Mouse (Mus musculus) urinary bladder, postnatal 4 days (tissue): ENCODE measurements around the gene Gm36176.
"Not testable (repeated sequence)": the region's sequence is repeated elsewhere in the genome, so short reads cannot be mapped to it uniquely, and the experiment has no call there.

Source experiments
- DNase-seq, 2 experiments: peaks; one replicate each; pipeline ENCODE4 v3.0.0; 2021 to 2022; ENCODE audit warnings: low spot score in 2 of 2

Gene Gm36176

DNA sequence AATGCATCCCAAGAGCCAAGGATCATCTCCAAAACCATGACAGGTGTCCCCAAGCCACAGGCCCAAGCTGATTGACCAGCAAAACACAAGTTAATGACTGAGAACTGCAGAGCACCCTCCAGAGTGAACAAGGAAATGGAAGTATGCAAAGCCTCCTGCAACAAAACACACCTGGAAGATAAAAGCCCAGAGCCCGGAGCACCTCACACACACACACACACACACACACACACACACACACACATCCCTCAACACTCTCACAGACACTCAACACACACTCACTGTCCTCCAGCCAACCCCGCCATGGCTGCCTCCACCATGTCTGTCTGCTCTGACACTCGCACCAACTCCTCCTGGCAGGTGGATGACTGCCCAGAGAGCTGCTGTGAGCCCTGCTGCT lies at the start of gene Gm36176:
TSS of gene Gm36176 (plus strand) at position 301 of the 400 bp plus-strand sequence.
- DNase-seq = no peak

DNA sequence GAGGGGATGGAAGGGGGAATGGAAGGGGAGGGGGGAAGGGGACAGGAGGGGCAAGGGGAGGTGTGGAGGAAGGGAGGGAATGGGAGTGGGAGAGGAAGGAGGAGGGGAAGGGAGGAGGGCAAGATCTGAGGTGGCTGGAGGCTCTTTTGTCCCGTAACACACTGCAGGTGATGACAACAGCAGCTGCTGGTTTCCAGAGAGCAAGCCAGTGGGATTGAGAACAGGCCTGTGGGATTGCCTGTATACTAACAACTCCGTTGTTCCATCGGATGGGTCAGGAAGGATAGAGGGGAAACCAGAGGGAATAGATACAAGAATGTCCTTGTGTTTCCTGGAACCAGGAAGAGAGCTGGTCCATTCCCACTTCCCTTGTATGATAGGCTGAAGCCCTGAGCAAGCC lies 48.9 kb upstream of the Gm36176 start:
- DNase-seq = no peak

DNA sequence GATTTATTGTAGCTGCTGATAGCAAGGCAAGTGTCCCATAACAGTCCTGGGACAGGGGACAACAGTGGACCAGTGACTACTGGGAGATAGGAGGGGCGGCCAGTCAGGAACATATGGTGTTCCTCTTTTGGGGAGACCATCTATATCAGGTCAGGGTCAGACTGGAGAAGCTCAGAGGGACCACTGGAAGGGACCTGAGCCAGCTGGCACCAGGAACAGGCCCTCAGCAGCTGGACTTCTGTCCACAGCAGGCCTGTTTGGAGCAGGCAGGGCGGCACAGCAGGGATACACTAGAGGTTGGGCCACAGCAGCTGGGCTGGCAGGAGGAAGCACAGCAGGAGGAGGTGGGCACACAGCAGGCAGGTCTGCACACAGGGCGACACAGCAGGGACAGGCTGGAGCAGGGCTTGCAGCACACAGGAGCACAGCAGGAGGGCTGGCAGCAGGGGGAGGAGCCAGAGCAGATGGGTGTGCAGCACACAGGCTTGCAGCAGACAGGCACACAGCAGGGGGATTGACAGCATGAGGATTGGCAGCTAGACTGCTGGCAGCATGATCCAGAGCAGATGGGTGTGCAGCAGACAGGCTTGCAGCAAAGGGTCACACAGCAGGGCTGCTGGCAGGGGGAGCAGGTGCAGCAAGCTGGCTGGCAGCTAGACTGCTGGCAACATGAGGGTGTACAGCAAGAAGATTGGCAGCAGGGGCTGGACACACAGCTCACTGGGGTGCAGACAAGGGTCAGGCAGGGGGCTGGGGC lies 48.3 kb upstream of the Gm36176 start:
- DNase-seq = not testable (repeated sequence)

DNA sequence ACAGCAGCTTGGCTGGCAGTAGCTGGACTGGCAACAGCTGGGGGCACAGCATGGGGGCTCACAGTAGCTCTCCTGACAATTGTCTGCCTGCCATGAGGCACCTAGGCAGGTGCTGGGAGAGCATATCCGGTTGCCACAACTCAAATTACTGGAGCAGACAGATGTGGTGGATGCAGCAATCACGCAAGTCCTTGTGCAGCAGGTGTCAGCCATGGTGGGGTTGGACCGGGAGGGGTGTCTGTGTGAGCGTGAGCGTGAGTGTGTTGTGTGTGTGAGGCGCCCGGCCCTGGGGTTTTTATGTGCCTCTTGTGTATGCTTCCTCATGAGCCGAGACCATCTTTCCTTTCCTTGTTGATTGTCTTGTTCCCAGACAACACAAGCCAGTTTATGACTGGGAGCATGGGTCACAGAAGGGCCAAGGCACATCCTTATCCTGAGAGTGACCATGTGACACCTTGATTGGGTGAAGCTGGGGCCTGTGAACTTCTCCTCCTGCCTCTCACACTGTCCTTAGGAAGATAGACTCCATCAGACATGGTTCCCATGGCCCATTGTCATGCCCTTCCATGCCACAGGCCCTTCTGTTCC lies 47.6 kb upstream of the Gm36176 start, which contains the start of gene Gm19668:
TSS of gene Gm19668 (minus strand) at position 213 of the 588 bp plus-strand sequence.
- DNase-seq = no peak

DNA sequence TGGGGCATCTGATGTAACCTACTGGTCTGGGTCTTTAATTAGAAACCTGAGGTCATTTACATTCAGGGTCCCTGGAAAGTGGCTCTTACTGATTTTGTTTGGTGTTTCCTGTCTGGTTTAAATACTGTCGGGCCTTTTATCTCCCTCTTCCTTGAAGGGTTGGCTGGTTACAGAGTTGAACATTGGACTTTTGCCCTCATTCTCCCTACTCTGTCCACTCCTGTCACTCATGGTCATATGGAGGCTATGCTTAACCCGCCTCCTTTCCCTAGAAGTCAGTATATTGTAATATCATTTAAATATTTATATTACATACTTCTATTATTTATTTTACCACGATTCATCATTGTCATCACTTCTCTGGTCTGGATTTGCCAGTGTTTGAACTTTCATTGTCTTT lies 42.5 kb upstream of the Gm36176 start:
- DNase-seq = no peak

DNA sequence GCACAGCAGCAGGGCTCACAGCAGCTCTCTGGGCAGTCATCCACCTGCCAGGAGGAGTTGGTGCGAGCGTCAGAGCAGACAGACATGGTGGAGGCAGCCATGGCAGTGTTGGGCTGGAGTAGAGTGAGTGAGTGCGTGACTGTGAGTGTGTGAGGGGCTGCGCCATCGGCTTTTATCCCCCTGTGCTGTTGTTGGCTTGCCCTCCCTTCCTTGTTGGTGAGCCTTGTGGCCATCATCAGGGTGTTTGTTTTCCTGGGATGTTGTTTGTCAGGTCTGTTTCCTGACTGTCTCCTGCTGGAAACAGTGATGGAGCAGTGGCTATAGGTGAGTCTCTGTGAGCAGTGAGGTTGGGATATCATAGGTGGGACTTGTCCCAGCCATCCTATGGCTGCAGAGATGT lies 34.9 kb upstream of the Gm36176 start, which contains the start of gene Gm9507:
TSS of gene Gm9507 (minus strand) at position 101 of the 400 bp plus-strand sequence.
- peak in 1 of 2 experiments; percentile 47 for DNase-seq

DNA sequence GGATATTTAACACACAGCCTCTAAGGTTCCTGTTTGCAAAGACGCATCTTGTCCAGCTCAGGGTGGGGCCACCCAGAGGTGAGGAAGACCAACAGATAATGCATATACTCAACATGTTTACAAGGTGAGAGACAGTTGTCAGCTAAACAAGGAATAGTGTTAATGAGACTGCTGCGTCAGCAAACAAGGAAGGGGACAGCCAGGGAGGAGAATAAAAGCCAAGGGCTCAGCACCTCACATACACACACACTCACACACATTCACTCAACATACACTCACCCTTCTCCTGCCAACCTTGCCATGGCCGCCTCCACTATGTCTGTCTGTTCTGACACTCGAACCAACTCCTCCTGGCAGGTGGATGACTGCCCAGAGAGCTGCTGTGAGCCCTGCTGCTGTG lies 32.2 kb upstream of the Gm36176 start, which contains the start of gene Gm2696:
TSS of gene Gm2696 (plus strand) at position 301 of the 400 bp plus-strand sequence.
- no peak for DNase-seq

DNA sequence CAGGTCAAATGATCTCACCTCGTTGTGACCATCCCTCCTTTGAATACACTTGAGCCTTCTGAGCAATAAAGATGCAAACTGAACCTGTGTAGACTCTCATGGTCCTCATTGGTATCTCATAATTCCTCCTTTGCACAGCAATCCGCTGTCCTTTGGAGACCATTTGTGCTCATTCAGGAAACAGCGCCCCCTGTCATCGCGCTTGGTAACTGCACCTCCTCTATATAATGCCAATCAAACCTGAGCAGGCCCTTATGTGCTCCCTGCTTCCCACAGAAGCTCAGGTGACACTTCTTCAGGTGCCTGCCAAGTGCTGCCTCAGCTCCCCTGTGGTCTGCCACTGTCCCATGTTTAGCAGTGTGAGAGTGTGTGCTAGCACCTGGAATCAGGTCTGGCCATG lies 31.1 kb upstream of the Gm36176 start:
- no peak for DNase-seq

DNA sequence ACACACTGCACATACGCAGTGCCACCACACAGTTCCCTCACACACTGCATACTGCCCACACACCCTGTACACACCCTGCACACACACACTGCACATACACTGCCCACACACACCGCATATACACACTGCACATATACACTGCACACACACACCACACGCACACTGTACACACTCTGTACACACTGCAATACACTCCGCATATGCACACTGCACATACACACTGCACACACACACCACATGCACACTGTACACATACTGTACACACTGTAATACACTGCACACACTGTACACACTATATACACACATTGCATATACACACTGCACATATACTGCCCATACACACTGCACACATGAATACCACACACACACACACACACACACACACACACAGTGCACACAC lies 28.1 kb upstream of the Gm36176 start:
- DNase-seq = no peak

DNA sequence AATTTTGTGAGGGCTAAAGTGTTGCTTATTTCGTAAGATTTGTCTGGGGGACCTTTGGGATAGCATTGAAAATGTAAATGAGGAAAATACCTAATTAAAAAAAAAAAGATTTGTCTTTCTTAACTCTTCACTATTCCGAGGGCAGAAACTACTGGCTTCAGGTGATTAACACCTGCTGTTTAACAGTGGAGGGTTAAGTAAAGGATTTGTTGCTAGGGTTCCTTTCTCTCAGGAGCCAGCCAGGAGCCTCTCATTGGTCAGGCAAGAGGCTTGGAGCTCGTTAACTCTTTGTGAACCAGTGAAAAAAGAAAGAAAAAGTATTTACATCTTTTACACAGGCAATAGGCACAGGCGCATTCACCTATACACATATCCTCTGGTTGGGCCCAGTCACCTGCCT lies 27.4 kb upstream of the Gm36176 start:
- DNase-seq = no peak

DNA sequence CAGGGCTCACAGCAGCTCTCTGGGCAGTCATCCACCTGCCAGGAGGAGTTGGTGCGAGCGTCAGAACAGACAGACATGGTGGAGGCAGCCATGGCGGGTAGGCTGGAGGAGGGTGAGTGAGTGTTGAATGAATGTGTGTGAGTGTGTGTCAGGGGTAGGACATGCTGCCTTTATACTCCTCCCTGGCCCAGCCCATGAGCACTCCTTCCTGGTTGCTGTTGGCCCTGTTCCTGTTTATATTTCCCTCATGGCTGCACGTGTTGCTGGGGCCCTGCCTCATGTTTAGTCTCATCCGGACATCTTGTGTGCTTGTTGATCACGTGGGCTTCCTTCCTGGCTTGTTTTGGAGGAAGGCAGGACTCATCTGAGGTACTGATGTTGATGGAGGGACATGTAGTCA lies 19.7 kb upstream of the Gm36176 start, which contains the start of gene Krtap10-4:
TSS of gene Krtap10-4 (minus strand) at position 145 of the 400 bp plus-strand sequence.
- no peak for DNase-seq

DNA sequence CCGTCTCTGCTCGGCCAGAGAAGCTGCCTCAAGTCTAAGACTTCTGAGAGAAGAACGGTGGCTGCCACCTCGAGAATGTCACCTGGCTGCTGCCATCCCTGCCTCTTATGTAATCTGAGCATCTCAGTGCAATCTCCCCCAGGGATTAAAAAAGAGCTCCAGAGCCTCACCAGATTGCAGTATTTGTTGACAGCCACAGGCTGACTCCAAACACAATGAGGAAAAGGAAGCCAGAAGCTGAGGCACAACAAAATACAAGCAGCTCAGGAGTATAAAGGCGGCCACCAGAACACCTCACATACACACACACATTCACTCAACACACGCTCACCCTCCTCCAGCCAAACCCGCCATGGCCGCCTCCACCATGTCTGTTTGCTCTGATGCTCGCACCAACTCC lies 11.0 kb upstream of the Gm36176 start, which contains the start of gene Krtap10-10:
TSS of gene Krtap10-10 (plus strand) at position 301 of the 400 bp plus-strand sequence.
- no peak for DNase-seq

DNA sequence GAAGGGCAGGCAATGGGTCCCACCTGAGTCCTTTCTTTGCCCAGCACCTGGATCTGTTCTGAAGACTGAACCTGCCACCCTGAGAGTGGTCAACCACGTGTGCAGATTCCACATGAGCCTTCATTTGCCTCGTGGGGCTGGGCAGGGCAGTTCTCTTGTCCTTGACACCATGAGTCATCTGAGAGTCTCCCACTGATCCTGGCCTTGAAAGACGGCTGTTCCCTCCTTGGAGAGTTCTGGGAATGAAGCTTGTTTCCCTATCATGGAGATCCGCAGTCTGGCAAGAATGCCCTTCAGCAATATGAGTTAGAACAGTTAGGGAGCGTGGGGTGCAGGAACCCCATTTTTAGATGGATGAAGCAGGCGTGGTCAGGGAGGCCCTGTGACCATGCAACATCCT lies 7.6 kb upstream of the Gm36176 start:
- no peak for DNase-seq

DNA sequence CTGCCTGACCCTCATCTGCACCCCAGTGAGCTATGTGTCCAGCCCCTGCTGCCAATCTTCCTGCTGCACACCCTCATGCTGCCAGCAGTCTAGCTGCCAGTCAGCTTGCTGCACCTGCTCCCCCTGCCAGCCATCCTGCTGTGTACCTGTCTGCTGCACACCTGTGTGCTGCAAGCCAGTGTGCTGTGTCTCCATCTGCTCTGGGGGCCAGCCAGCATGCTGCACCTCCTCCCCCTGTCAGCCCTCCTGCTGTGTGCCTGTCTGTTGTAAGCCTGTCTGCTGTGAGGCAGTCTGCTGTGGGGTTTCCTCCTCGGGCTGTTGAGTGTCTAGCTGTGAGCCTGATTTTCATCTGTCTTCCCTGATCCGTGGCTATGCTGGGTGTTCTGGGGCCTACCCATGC lies 358 bp downstream of the Gm36176 start:
- DNase-seq = no peak

DNA sequence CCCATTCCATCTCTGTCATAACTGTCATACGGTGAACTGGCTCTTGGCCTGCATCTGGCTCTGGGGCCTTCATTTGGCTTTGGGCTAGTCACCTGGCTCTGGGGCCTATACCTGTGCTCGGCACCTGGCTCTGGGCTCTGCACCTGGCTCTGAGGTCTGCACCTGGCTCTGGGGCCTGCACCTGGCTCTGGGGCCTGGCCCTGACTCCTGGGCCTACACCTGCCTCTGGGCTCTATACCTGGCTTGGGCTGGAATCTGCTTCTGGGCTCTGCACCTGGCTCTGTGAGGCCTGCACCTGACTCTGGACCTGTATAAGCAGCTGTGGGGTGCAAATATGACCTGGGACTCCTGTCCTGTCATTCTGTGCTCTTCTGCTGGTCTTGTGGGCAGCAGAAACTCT lies 935 bp downstream of the Gm36176 start:
- DNase-seq = no peak

DNA sequence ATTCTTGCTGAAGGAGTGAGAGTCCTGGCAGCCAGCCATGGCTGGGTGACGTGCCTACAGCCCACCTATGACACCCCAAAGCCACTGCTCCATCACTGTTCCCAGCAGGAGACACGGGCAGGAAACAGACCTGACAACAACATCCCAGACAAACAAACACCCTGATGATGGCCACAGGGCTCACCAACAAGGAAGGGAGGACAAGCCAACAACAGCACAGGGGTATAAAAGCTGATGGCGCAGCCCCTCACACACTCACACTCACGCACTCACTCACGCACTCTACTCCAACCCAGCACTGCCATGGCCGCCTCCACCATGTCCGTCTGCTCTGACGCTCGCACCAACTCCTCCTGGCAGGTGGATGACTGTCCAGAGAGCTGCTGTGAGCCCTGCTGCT lies 6.0 kb downstream of the Gm36176 start, which contains the start of gene Gm10318:
TSS of gene Gm10318 (plus strand) at position 301 of the 400 bp plus-strand sequence.
- DNase-seq = no peak

DNA sequence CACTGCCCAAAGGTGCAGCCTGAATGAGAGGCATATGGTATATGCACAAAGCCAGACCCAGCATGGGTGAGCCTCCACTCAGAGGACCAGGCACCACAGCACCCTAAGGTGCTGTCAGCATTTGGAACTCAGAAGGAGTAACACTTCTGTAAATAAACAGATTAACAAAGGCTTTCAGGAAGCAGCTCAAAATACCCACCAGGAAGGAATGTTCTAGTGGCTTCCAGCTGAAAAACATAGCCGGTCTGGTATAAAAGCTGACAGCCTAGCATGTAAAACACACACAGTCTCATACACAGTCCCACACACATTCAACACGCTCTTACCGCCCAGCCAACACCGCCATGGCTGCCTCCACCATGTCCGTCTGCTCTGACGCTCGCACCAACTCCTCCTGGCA lies 15.1 kb downstream of the Gm36176 start, which contains the start of gene Gm3285:
TSS of gene Gm3285 (plus strand) at position 301 of the 400 bp plus-strand sequence.
- DNase-seq = no peak

DNA sequence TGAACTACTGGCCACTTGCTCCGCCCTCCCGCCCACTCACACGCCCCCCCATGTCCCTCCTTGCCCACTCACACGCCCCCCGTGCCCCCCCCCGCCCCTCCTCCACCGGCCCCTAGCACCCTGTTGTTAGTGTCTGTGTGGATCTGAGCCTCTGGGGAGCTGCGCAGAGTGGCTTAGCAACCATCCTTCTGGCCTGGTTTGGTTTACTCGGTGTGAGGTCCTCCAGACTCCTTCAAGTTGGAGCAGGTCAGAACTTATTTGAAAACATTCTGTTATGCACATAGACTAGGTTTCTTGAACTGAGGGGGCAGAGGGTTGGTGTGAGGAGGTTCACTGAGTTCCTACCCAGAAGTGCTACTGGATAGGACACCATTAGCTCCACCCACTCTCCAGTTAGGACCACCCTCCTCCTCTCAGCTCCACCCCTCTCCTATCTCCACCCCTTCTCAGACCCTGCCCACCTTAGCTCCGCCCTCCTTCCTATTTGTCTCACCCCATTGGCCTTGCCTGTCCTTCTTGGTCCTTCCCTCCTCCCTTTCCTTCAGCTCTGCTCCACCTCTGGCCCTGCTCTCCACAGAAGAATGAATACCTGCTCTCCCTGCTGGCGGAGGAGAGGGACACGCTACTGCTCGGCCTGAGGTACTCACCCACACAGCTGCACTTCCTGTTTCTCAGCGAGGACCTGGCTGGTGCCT lies 17.6 kb downstream of the Gm36176 start:
- DNase-seq = peak; percentile 63 to 67

DNA sequence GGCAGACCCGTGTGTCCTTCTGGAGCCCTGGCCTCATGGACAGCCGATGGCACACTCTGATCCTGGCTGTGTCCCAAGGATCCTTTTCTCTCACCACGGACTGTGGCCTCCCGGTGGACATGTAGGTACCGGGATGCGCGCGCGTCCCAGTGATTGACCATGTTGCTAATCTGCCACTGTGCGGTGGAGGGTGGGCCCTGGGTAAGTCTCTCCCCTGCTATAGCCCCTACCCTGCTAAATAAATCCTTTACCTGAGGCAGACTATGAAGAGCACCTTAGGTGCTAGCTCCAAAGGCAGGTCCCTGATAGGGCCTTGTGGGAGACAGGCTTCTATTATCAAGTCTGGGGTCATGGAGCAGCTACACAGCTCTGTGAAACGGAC lies 18.1 kb downstream of the Gm36176 start:
- DNase-seq = no peak

DNA sequence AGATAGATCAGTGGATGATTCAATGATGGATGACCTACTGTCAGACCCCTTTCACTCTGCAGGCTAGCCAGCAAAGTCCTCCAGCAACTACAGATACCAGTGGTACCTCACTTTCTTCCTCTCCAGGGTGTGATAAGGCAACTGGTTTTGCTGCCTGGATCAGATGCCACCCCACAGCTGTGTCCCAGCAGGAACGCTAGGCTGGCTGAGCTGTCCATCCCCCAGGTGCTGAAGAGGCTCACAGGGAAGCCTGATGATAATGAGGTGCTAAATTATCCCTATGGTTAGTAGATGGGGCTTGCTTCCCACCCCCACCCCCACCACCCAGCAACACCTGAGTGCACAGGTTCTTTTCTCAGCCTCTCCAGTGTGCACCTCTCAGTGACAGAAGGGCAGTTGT lies 20.9 kb downstream of the Gm36176 start:
- no peak for DNase-seq

DNA sequence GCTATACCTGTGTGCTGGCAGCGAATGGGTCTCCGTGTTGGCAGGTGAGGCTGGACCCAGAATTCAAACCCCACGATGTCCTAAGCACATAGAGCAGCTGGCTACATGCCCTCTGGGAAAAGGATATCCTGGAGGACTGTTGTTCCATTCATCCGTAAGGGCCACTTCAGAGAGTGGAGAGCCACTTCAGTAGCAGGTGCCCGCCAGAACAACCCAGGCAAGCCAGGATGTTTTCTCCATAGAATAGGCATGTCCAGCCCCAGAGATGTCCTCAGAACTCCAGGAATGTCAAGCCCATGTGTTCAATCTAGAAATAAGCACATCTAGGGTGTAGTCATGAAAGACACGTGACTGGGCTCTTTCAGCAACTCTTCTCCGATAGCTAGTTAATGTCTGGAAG lies 23.0 kb downstream of the Gm36176 start:
- DNase-seq = no peak

DNA sequence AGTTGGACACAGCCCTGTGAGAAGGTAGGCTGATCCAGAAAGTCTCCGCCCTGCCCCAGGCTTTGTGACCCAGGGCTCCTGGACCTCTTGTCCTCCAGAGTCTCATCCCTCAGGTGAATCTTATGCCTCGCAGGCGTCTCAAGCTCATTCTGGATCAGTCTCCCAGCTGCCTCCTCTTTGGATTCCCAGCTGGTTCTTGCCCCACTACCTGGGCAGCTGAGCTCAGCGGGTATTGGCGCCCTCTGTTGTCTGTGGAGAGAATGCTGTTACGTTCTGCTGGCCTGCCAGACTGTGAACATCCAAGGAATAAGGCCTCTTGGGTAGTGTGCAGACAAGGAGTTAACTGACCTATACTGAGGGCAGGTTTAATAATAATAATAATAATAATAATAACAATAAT lies 32.4 kb downstream of the Gm36176 start:
- no peak for DNase-seq
